Mouse (Mus musculus): ENCODE data around the gene Rbms2. TPM values are rescaled to one million over a fixed set of nuclear protein-coding genes. Genes with fewer than 3 reads are reported as not detected.

Gene Rbms2
- total RNA-seq, 2 experiments from 2014 or later: 11.5 to 11.9 TPM

DNA sequence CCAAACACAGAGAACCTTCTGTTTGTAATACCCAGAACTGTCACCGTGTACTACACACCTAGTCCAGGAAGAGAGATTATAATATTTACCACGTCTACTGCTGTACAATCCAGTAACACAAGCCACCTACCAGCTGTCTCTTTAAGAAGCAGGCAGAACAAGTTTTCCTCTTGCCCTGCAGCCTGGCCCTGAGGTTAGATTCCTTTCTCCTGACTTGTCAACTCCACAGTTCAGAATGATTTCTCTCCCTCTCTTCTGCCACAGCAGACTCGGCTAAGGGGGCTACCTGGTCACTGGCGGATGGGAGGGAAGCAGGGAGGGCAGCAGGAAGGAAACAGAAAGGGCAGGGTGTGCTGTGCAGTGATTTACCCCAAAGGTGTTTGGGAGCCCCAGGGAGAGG is 36.4 kb downstream of the Rbms2 start:
- DNase-seq (ENCODE audit: extremely low spot score in 1 of 2, low spot score in 1 of 2): no peak

DNA sequence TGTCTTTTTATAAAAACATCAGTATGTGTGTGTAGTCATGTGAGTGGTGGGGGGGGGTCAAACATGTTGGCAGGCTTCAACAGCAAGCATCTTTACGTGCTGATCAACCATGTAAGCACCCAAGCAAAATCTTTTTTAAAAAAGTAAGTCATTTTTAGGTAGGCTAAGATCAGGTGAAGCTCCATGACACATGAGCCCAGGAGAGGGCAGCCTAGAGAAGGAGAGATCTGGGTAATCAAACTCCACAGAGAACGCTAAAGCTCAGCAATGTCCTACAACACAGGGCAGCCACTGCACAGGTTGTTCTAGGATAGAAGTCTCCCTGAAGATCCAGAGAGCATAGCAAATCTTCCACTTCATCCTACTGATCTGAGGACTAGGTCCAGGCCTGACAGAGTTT is 37.9 kb downstream of the Rbms2 start:
- DNase-seq (ENCODE audit: extremely low spot score in 1 of 2, low spot score in 1 of 2): no peak

DNA sequence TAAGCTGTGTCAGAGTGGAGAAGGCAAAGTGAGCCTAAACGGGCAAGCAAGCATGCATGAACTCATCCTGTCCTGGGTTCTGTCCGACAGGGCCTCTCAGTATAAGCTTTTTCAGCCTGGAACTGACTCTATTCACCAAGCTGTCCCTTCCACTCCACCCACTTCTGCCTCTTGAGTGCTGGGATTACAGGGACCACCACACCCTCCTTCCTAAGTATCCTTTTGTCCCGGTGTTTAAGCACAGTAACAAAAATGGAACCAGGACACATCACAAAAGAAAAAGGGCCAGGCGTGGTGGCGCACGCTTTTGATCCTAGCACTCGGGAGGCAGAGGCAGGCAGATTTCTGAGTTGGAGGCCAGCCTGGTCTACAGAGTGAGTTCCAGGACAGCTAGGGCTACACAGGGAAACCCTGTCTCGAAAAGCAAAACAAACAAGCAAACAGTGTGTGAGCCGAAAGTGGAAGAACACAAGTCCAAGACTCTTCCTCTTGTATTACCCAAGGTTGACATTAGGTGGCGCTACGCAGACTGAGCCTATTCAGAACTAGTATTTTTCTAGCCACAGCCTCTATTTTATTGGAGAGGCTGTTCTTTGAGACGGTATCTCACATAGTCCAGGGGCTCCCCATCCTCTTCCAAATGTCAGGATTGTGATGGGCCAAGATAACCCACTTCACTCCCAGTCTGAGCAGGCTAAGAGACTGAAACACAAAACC is 39.7 kb downstream of the Rbms2 start:
- peak in 1 of 2 experiments; percentile 49 for DNase-seq (ENCODE audit: extremely low spot score in 1 of 2, low spot score in 1 of 2)

DNA sequence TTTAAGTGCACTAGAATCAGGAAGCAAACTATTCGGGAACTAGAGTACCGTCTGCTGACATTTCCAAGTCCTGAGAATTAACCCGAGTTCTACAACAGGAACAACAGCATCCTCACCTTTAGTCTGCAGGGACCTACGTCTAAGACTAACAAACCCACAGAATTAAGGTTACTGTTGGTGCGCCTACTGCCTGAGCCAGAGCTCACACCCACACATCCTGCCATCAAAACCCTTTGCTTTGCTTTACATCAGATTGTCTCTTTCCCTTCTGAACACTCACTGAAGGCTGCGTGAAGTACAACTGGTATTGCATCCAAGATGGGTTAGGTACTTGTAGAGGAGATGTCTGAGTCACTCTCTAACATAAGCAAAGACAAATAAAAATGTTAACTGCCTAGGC is 44.7 kb downstream of the Rbms2 start:
- DNase-seq (ENCODE audit: extremely low spot score in 1 of 2, low spot score in 1 of 2): no peak

DNA sequence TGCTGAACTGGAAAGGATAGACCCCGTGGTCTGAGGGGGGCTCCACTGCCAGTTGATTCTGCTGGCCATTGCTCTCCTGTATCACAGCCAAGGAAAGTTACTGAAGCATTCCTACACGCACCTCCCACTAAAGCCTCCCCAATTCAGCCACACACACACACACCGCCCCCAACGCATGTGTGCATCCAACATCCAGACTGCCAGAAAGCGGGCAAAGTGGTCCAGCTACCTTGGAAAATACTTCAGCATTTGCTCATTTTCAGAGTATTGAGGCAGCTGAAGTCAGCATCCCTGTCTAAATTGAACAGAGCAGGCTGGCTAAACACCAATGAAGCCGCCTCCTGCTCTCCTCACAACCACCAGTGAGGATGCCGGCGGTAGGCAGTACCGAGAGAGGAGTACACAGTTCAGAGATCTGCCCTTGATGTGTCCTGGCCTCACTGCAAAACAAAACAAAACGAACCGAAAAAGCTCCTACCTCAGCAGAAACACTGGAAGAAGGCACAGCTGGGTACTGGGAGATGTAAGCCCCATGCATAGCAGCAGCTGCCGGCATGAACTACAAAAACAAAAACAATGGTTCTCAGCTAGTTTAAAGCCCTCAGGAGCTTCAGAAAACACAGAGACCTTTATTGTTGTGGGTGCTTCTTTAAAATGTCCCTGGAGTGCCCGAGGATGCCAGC is 46.3 kb downstream of the Rbms2 start:
- peak; percentile 27 to 32 for DNase-seq (ENCODE audit: extremely low spot score in 1 of 2, low spot score in 1 of 2)

DNA sequence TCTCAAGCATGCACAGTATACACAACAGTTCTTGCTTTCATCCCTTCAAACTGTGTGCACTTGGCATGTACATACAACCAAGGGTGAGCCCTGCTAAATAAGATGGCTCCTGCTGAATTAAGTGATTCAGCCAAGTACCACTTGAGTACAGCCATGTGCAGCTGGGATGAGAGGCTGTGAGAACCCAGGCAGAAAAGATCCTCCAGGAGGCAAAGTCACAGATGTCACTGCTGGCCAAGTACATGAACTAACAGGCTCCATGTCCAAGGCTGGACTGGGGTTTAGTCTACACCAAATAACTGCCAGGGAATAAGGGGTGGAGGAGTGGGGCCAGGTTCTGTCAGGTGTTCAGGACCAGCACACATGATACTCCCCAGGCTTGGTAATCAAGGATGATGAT is 48.3 kb downstream of the Rbms2 start:
- DNase-seq (ENCODE audit: extremely low spot score in 1 of 2, low spot score in 1 of 2): no peak

DNA sequence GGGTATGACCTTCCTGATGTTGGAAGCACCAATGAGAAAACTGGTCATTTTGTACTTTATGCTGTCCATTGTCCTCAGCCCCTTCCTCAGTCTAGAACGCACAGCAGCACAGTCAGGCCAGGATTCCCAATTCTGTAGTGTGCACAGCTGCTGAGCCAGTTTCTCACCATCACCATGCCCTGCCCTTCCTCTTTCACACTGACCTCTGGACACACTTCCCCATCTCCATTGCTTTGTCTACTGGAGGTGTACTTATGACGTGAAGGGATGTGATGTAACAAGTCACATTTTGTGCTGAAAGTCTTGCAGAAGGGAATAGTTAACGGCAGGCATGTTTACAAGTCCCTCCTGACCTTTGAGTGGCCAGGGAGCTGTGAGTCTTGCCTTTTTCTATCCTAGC is 48.8 kb downstream of the Rbms2 start:
- DNase-seq (ENCODE audit: extremely low spot score in 1 of 2, low spot score in 1 of 2): no peak

DNA sequence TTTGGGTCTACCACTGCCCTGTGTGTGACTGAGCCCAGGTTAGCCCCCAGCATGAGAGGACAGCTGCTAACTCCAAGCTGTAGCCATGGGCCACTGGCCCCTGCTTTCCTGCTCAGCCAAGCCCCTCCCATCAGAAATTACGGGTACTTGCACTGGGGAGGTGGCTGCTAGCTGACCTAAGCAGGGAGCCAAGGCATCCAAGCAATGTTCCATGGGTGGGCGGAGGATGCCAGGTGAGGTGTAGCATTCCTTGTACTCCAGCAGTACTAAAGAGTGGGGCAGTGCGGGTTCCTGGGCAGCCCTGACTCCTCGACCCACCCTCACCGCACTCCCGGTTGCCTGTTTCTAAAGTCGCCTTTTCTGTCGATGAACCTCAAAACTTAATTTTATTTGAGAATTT is 52.0 kb downstream of the Rbms2 start:
- DNase-seq (ENCODE audit: extremely low spot score in 1 of 2, low spot score in 1 of 2): no peak

DNA sequence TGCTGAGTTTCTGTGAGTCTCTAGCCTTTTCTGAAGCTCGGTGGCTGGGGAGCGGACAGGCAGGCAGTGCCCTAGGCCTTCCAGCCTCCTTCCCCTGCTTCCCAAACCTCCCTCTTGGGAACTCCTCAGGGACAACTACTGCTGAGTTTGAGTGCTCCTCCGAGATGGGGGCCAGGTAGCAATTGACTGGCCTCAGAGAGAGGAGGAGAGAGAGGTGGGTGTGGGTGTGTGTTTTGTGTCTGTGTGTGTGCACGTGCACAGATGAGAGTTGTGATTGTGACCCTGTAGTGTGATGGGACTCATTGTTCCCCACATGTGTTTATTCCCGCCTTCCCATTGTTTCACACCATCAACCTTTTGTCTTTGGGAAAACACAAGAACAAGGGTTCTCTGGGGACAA is 52.6 kb downstream of the Rbms2 start:
- no peak for DNase-seq (ENCODE audit: extremely low spot score in 1 of 2, low spot score in 1 of 2)

DNA sequence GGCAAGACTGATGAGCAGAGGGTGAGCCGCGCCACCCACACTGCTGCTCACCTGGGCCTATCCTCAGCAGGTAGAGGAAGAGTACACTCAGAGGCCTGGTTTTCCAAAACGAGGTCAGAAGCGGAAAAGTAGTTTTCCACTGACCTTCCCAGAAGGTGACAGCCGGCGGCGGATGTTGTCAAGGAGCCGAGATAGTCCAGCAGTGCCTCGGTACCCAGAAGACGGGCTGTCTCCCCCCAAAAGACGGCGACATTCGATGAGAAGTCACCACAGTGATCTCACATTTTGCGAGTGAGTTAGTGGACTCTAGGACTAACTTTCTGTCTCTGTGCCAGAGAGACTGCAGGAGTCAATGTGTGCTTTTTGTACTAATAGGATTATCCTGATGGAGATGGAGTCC is 54.1 kb downstream of the Rbms2 start:
- no peak for DNase-seq (ENCODE audit: extremely low spot score in 1 of 2, low spot score in 1 of 2)

DNA sequence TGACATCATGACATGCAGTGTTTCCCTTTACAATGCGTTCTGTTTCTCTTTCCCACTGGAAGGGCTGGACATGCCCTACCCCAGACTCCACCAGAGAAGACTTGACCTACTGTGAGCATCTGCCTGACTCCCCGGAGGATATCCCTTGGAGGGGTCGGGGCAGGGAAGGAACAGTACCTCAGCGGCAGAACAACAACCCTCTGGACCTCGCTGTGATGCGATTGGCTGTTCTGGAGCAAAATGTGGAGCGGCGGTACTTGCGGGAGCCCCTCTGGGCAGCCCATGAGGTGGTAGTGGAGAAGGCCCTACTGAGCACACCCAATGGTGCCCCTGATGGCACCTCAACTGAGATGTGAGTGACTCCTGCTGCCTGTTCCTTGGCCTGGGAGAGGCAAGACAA is 55.3 kb downstream of the Rbms2 start:
- DNase-seq (ENCODE audit: extremely low spot score in 1 of 2, low spot score in 1 of 2): no peak

DNA sequence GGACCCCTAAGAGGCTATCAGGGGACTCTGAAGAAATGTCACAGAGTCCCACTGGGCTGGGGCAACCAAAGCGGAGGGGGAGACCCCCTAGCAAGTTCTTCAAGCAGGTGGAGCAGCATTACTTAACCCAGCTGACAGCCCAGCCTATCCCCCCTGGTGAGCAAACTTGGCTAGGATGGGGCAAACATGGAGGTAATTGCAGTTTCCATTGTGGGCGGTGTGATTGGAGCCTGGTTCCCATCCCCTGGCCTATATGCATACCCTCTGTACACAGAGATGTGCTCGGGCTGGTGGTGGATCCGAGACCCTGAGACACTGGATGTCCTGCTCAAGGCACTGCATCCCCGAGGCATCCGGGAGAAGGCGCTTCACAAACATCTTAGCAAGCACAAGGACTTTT is 56.3 kb downstream of the Rbms2 start:
- no peak for DNase-seq (ENCODE audit: extremely low spot score in 1 of 2, low spot score in 1 of 2)

DNA sequence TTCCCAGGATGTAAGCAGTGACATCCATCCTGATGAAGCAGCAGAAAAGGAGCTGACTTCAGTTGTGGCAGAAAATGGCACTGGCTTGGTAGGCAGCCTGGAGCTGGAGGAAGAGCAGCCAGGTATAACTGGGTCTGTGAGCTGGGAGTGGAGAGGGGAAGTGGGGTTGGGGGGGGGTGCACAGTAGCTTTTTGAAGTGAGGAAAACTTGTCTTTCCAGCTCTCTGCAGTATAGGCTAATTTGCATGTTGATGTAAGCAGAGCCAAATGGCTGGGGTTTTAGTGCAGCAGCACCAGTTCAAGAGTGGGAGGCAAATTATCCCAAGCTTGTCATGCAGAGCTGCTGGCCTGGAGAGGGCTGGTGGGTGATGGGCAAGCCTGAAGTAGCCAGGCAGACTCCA is 68.9 kb downstream of the Rbms2 start:
- no peak for DNase-seq (ENCODE audit: extremely low spot score in 1 of 2, low spot score in 1 of 2)

DNA sequence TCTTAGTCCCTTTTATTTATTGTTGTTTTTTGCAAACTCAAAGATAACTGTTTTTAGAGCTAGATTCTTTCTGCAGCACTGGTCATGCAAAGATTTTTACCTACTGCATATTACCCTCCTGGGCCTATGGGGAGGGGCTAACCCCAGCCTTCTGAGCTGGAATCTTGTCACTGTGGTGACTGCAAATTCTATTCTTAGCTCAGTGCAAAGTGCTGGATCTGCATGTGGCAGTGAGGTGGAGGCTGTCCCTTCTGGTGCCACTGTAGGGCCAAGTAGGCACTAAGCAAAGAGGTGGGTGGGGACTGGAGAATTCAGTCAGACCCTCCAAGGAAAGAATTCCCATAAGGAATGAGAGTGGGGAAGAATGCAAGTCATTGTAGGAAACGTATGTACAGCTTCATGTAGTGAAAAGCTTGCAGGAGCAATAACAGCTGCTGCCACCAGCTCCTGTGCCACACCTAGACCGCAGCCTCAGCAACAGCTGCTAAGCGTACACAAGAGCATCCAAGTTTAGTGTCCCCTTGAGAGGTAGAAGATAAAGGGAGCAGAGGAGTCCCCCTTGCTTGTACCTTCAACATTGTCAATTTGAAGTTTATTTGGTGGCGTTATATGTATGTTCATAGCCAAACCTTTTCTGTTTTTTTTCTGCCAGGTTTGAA is 69.9 kb downstream of the Rbms2 start:
- no peak for DNase-seq (ENCODE audit: extremely low spot score in 1 of 2, low spot score in 1 of 2)

DNA sequence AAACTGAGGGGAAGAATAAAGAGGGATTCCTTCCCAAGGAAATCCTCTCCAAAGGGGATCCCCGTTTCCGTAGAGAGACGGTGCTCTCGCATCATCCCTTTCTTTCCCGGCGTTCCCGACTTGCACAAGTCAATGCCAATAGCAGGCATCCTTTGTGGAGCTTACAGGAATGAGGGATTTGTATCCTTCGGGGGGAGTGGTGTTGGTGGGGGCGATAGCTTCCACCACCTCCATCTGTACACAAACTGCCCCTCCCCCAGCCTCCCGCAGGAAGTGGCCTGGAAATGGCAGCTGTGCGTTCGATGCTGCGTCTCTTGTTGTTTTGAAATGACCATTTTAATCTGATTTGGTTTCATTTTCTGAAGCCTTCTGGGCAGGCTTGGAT is 82.5 kb downstream of the Rbms2 start:
- DNase-seq (ENCODE audit: extremely low spot score in 1 of 2, low spot score in 1 of 2): peak in 1 of 2 experiments; percentile 56

DNA sequence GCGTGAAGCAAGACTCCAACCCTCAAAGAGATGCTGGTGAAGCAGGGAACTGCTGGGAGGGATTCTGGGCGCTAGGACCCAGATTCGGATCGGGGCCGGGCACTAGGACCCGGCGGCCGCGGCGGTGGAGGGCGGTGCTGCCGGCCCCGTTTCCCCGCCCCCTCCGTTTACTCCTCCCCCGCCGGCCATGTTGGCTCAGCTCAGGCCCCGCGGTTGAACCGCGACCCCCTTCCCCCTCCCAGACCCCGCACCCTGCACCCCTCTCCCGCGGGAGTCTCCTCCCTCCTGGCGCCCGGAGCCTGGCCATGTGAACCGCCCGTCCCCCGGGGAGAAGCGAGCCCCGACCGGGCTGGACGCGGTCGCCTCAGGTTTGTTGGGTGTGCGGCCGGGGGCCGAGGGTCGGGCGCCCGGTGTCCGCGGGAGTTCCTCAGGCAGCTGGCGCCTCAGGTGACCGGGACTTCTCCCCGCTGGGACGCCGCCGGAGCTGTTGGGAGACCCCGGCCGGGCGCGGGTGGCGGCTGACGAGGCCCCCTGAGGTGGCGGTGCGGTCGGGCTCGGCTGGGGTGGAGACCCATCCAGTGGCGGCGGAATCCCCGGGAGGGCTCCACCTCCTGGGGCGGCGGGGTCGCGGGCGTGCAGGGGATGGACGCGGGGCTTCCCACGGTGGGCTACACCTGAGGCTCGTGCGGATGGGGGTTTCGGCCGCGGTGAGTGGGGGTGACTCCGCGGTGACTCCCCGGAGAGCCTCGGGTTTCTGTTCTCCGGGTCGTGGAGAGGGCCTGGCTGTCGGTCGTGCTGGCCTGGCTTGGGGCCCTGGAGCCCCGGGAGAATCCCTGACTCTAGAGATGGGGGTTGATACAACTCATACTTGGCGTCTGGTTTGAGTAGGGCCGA is 83.2 kb downstream of the Rbms2 start:
- DNase-seq (ENCODE audit: extremely low spot score in 1 of 2, low spot score in 1 of 2): peak; percentile 64 to 80

DNA sequence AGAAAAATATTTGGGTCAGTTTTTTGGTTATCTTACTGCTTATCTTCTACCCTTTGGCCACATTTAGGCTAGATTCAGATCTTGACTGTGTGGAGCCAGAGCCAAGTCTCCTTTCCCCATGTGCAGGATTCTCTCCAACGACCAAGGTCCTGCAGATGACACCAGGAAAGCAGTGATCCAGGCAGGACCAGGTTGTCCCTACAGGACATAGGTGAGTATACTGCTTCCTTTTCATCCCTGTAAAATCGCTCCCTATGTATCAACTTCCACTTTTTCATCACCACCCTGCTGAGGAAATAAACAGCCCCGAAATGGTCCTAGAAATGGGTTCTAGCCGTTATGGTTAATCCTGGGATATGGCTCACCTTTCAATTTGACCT is 83.8 kb downstream of the Rbms2 start:
- no peak for DNase-seq (ENCODE audit: extremely low spot score in 1 of 2, low spot score in 1 of 2)

DNA sequence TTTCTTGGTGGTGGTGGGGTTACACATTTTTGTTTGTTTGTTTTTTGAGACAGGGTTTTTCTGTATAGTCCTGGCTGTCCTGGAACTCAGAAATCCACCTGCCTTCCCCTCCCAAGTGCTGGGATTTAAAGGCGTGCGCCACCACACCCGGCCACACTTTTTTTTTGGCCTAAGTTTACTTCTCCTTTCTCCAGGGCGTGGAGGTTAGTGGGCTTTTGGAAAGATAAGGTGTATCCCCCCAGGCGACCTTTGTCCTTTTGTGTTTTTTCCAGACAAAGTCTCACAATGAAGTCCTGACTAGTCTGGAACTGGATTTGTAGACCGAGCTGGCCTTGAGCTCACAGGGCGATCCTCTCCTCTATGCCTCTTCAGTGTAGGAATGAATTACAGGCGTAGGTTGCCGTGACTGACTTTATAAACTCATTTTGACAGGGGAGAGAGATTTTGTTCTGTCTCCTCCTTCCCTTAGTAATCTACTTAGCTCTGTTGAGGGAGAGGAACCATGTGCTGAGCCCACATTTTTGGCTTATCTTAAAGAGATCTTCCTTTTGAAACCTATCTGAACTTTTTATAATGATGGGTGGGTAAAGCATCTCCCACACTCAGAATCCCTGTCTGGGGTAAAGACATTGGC is 85.0 kb downstream of the Rbms2 start:
- DNase-seq (ENCODE audit: extremely low spot score in 1 of 2, low spot score in 1 of 2): no peak

DNA sequence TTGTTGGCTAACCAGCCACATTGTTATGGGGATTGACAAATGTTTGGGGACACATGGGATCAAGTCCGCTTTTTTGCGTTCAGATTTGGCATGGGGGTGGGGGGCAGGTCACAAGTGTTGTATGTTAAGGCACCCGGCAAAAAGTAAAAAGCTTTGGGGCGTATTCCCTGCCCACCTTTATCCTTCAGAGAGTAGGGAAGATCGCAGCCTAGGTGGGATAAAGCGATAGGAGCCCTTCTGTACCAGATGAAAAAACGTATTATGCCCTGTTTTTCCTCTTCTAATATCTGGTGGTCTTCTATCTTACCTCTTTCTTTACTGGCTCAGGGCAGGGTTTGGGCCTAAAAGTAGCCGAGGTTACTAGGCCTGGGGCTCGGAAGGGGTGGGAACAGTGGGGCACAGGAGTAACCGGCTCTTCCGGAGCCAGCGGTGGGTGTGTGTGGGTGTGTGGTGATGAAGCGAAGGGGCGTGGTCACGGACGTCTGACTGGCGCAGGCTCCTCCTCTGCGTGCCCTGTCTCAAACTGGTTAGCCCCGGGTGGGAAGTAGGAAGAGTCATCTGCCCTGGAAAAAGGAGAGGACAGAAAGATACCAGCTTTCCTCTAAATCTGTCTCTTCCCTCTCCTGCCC is 85.6 kb downstream of the Rbms2 start:
- peak in 1 of 2 experiments; percentile 52 for DNase-seq (ENCODE audit: extremely low spot score in 1 of 2, low spot score in 1 of 2)

Data from layer of hippocampus, postnatal 25 days (tissue).